Mouse (Mus musculus) CH12F3 (cell line): ENCODE results near the gene Gm6880.
"Not testable (repeated sequence)": the region's sequence is repeated elsewhere in the genome, so short reads cannot be mapped to it uniquely, and the experiment has no call there.

Experiments used
- in situ Hi-C: fragments of 300-500 bp; cut with MboI; formaldehyde crosslinking; loops from 2 replicates; pipeline ENCODE4 v1.14.3; 2020; ENCODE audit warnings: low sequenced_read_pairs

Gm6880 gene

DNA sequence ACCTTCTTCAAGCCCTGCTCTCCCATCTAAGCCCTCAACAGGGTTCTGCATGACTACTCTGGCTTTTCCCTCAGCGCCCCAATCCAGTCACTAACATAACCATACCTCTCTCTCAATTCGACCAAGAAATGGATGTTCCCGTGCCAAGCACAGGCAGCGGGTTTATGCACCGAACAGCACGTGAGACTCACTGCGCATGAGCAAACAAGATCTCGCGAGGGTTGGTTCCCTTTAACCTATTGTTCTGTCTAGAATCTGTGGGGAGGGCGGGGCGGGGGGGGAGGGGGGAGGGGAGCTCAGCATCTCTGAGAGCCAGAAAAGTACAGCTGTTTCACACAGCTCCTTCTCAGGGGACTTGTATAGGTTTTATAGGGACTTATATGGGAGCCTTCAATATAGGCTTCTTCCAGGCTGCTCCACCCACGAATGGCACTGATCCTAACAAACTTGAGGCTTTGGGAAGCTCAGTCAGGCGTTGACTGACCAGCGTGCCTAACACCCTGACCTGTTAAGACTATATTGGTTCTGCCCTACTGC, at the start of gene Gm6880:
Gm6880 (minus strand) TSS at position 51 of the 537 bp plus-strand sequence.
- in situ Hi-C loops = not testable (repeated sequence)

DNA sequence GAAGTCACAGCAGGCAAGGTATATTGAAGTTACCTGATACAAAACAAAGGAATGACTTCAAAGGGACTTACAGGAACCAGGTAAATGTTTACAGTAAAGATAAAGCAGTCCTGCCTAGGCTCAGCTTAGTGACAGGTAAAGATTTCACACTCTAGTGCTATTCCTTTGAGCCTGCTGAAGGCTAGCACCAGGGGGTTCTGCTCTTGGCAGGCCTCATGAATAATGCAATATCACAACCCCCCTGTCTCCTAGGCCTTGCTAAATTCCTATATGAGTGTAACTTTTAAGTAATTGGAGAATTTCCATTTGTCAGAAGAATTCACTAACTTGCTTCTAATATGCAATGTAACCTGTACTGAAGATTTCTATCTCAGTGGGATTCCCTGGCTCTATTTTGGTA, 36.3 kb upstream of the Gm6880 start:
- in situ Hi-C loops = not testable (repeated sequence)

DNA sequence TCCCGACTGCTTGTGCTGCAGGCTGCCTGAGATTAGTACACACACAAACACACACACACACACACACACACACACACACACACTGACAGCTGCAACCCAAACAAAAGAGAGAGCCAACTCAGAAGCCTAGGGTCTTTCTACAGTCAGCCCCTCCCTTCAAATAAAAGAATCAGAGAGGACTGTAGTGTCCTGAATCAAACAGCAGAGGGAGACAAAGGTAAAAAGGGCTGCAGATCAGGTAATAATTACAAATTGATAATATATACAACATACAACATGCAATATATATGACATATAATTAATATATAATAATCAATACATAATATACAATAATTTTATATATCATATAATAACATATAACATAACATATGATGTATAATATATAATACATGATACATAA, 15.9 kb upstream of the Gm6880 start:
- in situ Hi-C loops = no loop called here

DNA sequence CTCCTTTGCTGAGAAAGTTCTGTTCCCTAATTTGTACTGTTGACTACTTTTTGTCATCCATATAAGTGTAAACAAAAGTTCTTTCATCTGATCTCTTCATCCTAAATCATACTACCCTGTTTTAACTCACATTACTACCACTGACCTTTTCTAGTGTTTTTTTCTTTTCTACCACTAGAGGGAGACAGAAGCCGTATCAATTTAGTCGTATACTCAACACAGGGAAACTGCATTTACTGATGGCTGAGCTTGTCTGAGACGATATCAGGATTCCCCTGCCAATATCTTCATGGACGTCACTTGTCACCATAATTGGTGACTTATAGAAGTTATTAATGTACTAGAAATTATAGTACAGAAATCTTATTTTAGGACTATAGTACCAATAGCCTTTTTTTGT, 28.4 kb downstream of the Gm6880 start:
- in situ Hi-C loops = no loop called here

DNA sequence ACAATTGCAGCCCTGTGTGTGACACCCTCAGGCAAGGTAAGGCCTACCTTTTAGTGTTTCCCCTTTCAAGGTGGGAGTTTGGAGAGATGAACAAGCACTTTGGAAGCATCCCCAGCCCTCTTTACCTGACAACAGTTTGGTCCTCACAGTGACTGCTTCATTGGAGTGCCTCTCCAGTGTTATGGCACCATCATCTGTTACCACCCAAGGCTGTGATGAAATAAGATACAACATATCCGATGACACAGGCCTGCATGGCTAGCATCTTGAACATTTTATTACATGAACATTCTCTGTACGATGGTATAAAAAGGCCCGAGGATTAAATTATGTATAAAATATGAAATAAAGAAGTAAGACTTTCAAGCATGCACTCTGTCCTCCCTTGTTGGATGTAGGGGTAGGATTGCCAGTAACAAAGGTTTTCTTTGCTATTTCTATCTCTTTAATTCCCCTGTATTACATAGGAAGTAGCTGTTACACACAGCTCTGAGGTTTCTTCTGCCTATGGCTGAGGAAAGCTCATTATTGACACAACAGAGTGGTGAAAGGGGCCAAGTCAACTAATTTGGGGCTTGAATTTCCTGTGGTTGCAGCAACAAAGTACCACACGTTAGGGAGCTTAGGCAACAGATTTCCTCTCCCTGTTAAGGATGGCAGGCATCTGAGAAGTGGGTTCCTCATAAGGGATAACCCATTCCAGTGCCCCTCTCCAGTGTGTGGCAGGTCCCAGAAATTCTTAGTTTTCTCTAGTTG, 29.9 kb downstream of the Gm6880 start:
- in situ Hi-C loops = no loop called here
